20 mouse cellular contexts compared by ENCODE assay signal in genomic region chr5:138734018-138734417, GRCm38 (mm10). TPM values are rescaled to one million over a fixed set of nuclear protein-coding genes. Genes with fewer than 3 reads are reported as not detected.
A peak's percentile ranks its signal among the peaks of the same experiment; 100 is the strongest.
DNase-seq lines count a peak whose midpoint lies in the region; ATAC-seq and TF ChIP-seq lines count a peak whose summit lies in the region.
"Had no signal": no experiment of that assay in that cellular context is flagged by ENCODE, and none has a peak within 500 bp of the region (broad histone marks: within the 10 kb centered on the region; RNA-seq: fewer than 3 reads in every experiment).

No protein-coding gene starts in this region.

- no peaks in the 10 kb centered on the region for H3K9me3 ChIP-seq in heart, embryonic 15.5 days (replicated peaks)
- H3K9me3 ChIP-seq in kidney, embryonic 15.5 days (replicated peaks): no peaks in the 10 kb centered on the region
- no peaks in the 10 kb centered on the region for H3K9me3 ChIP-seq in lung, postnatal 0 days (ENCODE audit: low read length)
- H3K9me3 ChIP-seq: embryonic facial prominence, embryonic 10.5 days; forebrain, embryonic 15.5 days; limb, embryonic 12.5 days; neural tube, embryonic 15.5 days had no signal

- DNase-seq in heart, adult 11 months: no peak
- no peak for DNase-seq in kidney, adult 9 months
- DNase-seq in lung, postnatal 0 days (ENCODE audit: low spot score): peak; percentile 28
- no peak for DNase-seq in lung, postnatal 10 days
- peak; percentile 41 for DNase-seq in yolk sac, embryonic 10.5 days (ENCODE audit: low spot score)
- DNase-seq in left cerebral cortex, postnatal 10 days (ENCODE audit: extremely low spot score in 1 of 2, low spot score in 2 of 2): no peak
- DNase-seq: adrenal gland, adult 8-10 months; cerebellum, adult 11-12 months; cerebellum, postnatal 10 days; layer of hippocampus, postnatal 36 days; liver, postnatal 0 days had no signal

- peaks cover 21% of the 10 kb centered on the region for H3K4me1 ChIP-seq in heart, embryonic 15.5 days (replicated peaks)
- peaks cover 18% of the 10 kb centered on the region; the same call in 1 of the 2 replicates for H3K4me1 ChIP-seq in kidney, embryonic 15.5 days
- H3K4me1 ChIP-seq in lung, postnatal 0 days (ENCODE audit: insufficient read depth, low read depth, low read length): no peaks in the 10 kb centered on the region
- H3K4me1 ChIP-seq: forebrain, embryonic 15.5 days; neural tube, embryonic 15.5 days had no signal

- no peak for TF ChIP-seq EP300 in lung, postnatal 0 days (IDR thresholded peaks at IDR 0.05)

- peak overlapping the region; percentile 76 for H3K27ac ChIP-seq in heart, embryonic 15.5 days
- no peak overlapping the region for H3K27ac ChIP-seq in kidney, embryonic 15.5 days
- H3K27ac ChIP-seq in lung, postnatal 0 days (ENCODE audit: low read length): no peak overlapping the region
- H3K27ac ChIP-seq: embryonic facial prominence, embryonic 10.5 days; forebrain, embryonic 15.5 days; limb, embryonic 12.5 days; neural tube, embryonic 15.5 days had no signal

- peak overlapping the region; percentile 36; the same call in 1 of the 2 replicates for H3K4me2 ChIP-seq in heart, embryonic 15.5 days
- no peak overlapping the region for H3K4me2 ChIP-seq in kidney, embryonic 15.5 days
- no peak overlapping the region for H3K4me2 ChIP-seq in lung, postnatal 0 days (replicated peaks; ENCODE audit: low read depth, low read length)
- H3K4me2 ChIP-seq: forebrain, embryonic 15.5 days; limb, embryonic 12.5 days; liver, embryonic 11.5 days; midbrain, embryonic 11.5 days; neural tube, embryonic 15.5 days had no signal

- intact Hi-C loops in left cerebral cortex, postnatal 10 days (cut with DNase I): no loop called here

- ATAC-seq in heart, embryonic 15.5 days (replicated peaks; ENCODE audit: insufficient number of reproducible peaks, insufficient read depth, low FRiP score, low read depth): 0 out of 2 replicates have a peak, but pooled peaks have one; percentile 37
- ATAC-seq in kidney, embryonic 15.5 days (replicated peaks; ENCODE audit: low FRiP score): peak; percentile 43
- ATAC-seq in lung, postnatal 0 days: peak; percentile 73
- ATAC-seq: activated CD4-positive, CD25-positive, alpha-beta regulatory T cell, adult 4 months; forebrain, embryonic 15.5 days; liver, postnatal 0 days had no signal

- H3K27me3 ChIP-seq in heart, embryonic 15.5 days: no peaks in the 10 kb centered on the region
- no peaks in the 10 kb centered on the region for H3K27me3 ChIP-seq in kidney, embryonic 15.5 days
- H3K27me3 ChIP-seq in lung, postnatal 0 days (replicated peaks; ENCODE audit: insufficient read depth, low read length): no peaks in the 10 kb centered on the region
- H3K27me3 ChIP-seq: forebrain, embryonic 15.5 days; limb, embryonic 12.5 days; neural tube, embryonic 15.5 days had no signal

- H3K36me3 ChIP-seq in heart, embryonic 15.5 days: no peaks in the 10 kb centered on the region
- H3K36me3 ChIP-seq in kidney, embryonic 15.5 days: no peaks in the 10 kb centered on the region
- H3K36me3 ChIP-seq in lung, postnatal 0 days (ENCODE audit: insufficient read depth, low read length): no peaks in the 10 kb centered on the region
- H3K36me3 ChIP-seq: embryonic facial prominence, embryonic 10.5 days; forebrain, embryonic 15.5 days; limb, embryonic 12.5 days; neural tube, embryonic 15.5 days had no signal

- H3K9ac ChIP-seq in heart, embryonic 15.5 days: no peak overlapping the region
- no peak overlapping the region for H3K9ac ChIP-seq in kidney, embryonic 15.5 days
- H3K9ac ChIP-seq in lung, postnatal 0 days (replicated peaks; ENCODE audit: low read depth): no peak overlapping the region
- H3K9ac ChIP-seq: forebrain, embryonic 15.5 days; limb, embryonic 12.5 days; liver, postnatal 0 days; neural tube, embryonic 15.5 days had no signal

- H3K4me3 ChIP-seq in heart, embryonic 15.5 days: no peak overlapping the region
- no peak overlapping the region for H3K4me3 ChIP-seq in kidney, embryonic 15.5 days (replicated peaks)
- no peak overlapping the region for H3K4me3 ChIP-seq in lung, postnatal 0 days (ENCODE audit: low read depth, low read length)
- H3K4me3 ChIP-seq: embryonic facial prominence, embryonic 10.5 days; forebrain, embryonic 15.5 days; limb, embryonic 12.5 days; neural tube, embryonic 15.5 days had no signal

- TF ChIP-seq CTCF in lung, postnatal 0 days (IDR thresholded peaks at IDR 0.05): no peak

- 78% methylated on average over 18 of the region's 18 CpGs for WGBS in heart, embryonic 15.5 days
- WGBS in kidney, embryonic 15.5 days: 80% methylated on average over 18 of the region's 18 CpGs
- 79% methylated on average over 18 of the region's 18 CpGs for WGBS in lung, postnatal 0 days

RNA-seq across cellular contexts. Expression of gene Fam20c, which starts 20.3 kb away (rescaled TPM):
- 6.1 and 9.8 TPM in 2 replicates for polyA plus RNA-seq in heart, embryonic 15.5 days (2015; fragmentation: Nextera tagmentation; extraction: Ambion mirVana)
- 19.8 and 19.9 TPM in 2 replicates for polyA plus RNA-seq in kidney, embryonic 15.5 days (2015; fragmentation: Nextera tagmentation; extraction: Ambion mirVana)
- 4.9 and 5.6 TPM in 2 replicates for polyA plus RNA-seq in lung, postnatal 0 days (2015; fragmentation: Nextera tagmentation; extraction: Ambion mirVana)
- total RNA-seq in left cerebral cortex, postnatal 10 days (2021): 10 to 100 TPM; 49.0 to 49.2 TPM
- polyA plus RNA-seq: activated CD4-positive, CD25-positive, alpha-beta regulatory T cell, adult 4 months had no signal

Comparison
In these comparisons a context has a peak if more than half of its experiments do, and no peak if none do; other contexts are left out.
1. DNase-seq: peak in lung, postnatal 0 days (single experiment) and yolk sac, embryonic 10.5 days (single experiment); none in heart, adult 11 months (single experiment), kidney, adult 9 months (single experiment), lung, postnatal 10 days (single experiment) and left cerebral cortex, postnatal 10 days (0 of 2).
2. Peak in every context shown above with its lines, with median percentiles within 50 percentile points of each other: ATAC-seq.